Mouse (Mus musculus): ENCODE data around the gene Angptl2. TPM values are rescaled to one million over a fixed set of nuclear protein-coding genes. Genes with fewer than 3 reads are reported as not detected.

Gene Angptl2
- total and polyA plus RNA-seq, 3 experiments, result 0.04 to 0.21 TPM; not detected in 1

DNA sequence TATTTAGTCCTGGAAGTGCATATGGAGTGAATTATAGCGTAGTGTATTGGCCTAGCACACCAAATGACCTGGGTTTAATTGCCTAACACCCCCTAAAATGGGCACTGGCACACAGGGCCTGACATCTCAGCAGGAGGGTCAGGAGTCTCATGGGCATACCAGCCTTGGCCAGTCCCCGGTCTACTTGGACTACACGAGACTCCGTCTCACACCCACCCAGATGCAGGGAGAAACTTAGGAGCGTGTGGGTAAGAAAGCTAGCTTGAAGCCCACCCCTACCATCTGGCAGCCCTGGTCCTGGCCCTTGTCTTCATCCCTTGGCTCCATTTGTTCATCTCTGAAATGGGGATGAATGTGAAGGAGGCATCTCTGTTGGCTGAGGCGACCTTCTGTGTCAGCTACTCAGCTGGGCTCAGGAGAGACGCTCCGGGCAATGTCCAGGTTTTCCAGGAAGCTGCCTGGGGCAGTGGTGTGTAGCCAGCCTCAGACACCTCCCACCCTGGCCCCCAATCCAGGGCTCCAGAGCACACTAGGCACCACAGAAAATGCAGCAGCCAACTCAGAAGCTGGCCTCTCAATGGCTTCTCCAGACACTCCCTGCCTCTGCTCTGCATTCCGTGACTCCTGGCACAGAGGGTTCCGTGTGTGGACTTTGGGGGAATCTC lies 4.9 kb downstream of the Angptl2 start:
- TF ChIP-seq CTCF (conservative IDR thresholded peaks at IDR 0.05 in 1 of 2, IDR thresholded peaks at IDR 0.05 in 1 of 2; ENCODE audit: low read depth in 2 of 2, low read length in 2 of 2) (no peak), ELF1 (IDR thresholded peaks at IDR 0.05; ENCODE audit: low read depth, low read length) (no peak), IRF4 (IDR thresholded peaks at IDR 0.05; ENCODE audit: low read depth, low read length) (no peak), NELFE (IDR thresholded peaks at IDR 0.05; ENCODE audit: low read depth, low read length) (no peak), GABPA (IDR thresholded peaks at IDR 0.05; ENCODE audit: insufficient replicate concordance, low read depth, low read length) (no peak), ZNF384 (IDR thresholded peaks at IDR 0.05; ENCODE audit: low read depth, low read length) (no peak), MAFK (IDR thresholded peaks at IDR 0.05; ENCODE audit: insufficient replicate concordance, low read length) (no peak), UBTF (IDR thresholded peaks at IDR 0.05; ENCODE audit: low read depth, low read length) (no peak), USF2 (conservative IDR thresholded peaks at IDR 0.05; ENCODE audit: low read depth, low read length) (no peak), CHD2 (IDR thresholded peaks at IDR 0.05; ENCODE audit: low read length) (no peak), MAZ (IDR thresholded peaks at IDR 0.05; ENCODE audit: low read depth, low read length) (no peak), CHD1 (IDR thresholded peaks at IDR 0.05; ENCODE audit: low read depth, low read length) (no peak), BHLHE40 (IDR thresholded peaks at IDR 0.05; ENCODE audit: low read depth, low read length) (no peak), PAX5 (IDR thresholded peaks at IDR 0.05; ENCODE audit: low read length) (no peak), MYC (IDR thresholded peaks at IDR 0.05; ENCODE audit: low read depth, low read length) (no peak)
- Histone ChIP-seq H3K9ac (ENCODE audit: insufficient read depth, low read depth) (no peak overlapping the region), H3K27me3 (replicated peaks) (no peaks in the 10 kb centered on the region), H3K4me2 (ENCODE audit: insufficient read depth, low read depth, poor library complexity, severe bottlenecking) (no peak overlapping the region), H3K4me1 (ENCODE audit: control insufficient read depth in 1 of 2, insufficient read depth in 2 of 2) (peaks cover 0 to 5% of the 10 kb centered on the region in 2 experiments; a peak in 1 of 4 replicates), H3K36me3 (replicated peaks in 1 of 2; ENCODE audit: control insufficient read depth in 1 of 2, insufficient read depth in 1 of 2, low read length in 1 of 2) (no peaks in the 10 kb centered on the region), H3K9me3 (replicated peaks; ENCODE audit: low read length) (no peaks in the 10 kb centered on the region), H3K79me2 (replicated peaks; ENCODE audit: control insufficient read depth, extremely low read depth, insufficient read depth, poor library complexity, severe bottlenecking) (no peaks in the 10 kb centered on the region), H3K4me3 (replicated peaks in 1 of 3; ENCODE audit: low read depth in 2 of 3, low read length in 2 of 3, poor library complexity in 1 of 3) (no peak overlapping the region), H3K27ac (ENCODE audit: insufficient read depth, low read depth) (no peak overlapping the region)
- DNase-seq (ENCODE audit: extremely low read depth), result no peak
- in situ Hi-C loops (cut with MboI; ENCODE audit: low pct_ligation_motif_present, low pct_unique_long_range_greater_than_20kb, low sequenced_read_pairs), result no loop called here
- dilution Hi-C loops (cut with MboI; ENCODE audit: extremely low pct_ligation_motif_present, extremely low pct_unique_long_range_greater_than_20kb, low sequenced_read_pairs), result no loop called here

GRCm38 (mm10) chr2:33221339-33221900 lies 5.6 kb downstream of the Angptl2 start:
- TF ChIP-seq MYC (IDR thresholded peaks at IDR 0.05; ENCODE audit: low read depth, low read length) (no peak), CHD1 (IDR thresholded peaks at IDR 0.05; ENCODE audit: low read depth, low read length) (no peak), EP300 (IDR thresholded peaks at IDR 0.05; ENCODE audit: low read length) (no peak), JUN (IDR thresholded peaks at IDR 0.05; ENCODE audit: insufficient read depth, low read depth, low read length) (no peak), IRF4 (IDR thresholded peaks at IDR 0.05; ENCODE audit: low read depth, low read length) (no peak), BHLHE40 (IDR thresholded peaks at IDR 0.05; ENCODE audit: low read depth, low read length) (no peak), MAFK (IDR thresholded peaks at IDR 0.05; ENCODE audit: insufficient replicate concordance, low read length) (no peak), E2F4 (IDR thresholded peaks at IDR 0.05; ENCODE audit: insufficient replicate concordance, low read depth, low read length) (no peak), MAZ (IDR thresholded peaks at IDR 0.05; ENCODE audit: low read depth, low read length) (no peak), KAT2A (IDR thresholded peaks at IDR 0.05; ENCODE audit: insufficient replicate concordance, low read length) (no peak), TCF12 (IDR thresholded peaks at IDR 0.05; ENCODE audit: low read depth, low read length) (no peak), JUND (conservative IDR thresholded peaks at IDR 0.05; ENCODE audit: low read depth, low read length) (no peak), MXI1 (IDR thresholded peaks at IDR 0.05; ENCODE audit: low read depth, low read length) (no peak), USF2 (conservative IDR thresholded peaks at IDR 0.05; ENCODE audit: low read depth, low read length) (no peak), USF1 (IDR thresholded peaks at IDR 0.05; ENCODE audit: low read depth, low read length) (no peak), ZMIZ1 (IDR thresholded peaks at IDR 0.05; ENCODE audit: low read depth, low read length) (no peak), PAX5 (IDR thresholded peaks at IDR 0.05; ENCODE audit: low read length) (no peak), SIN3A (IDR thresholded peaks at IDR 0.05; ENCODE audit: low read length) (no peak), CHD2 (IDR thresholded peaks at IDR 0.05; ENCODE audit: low read length) (no peak)
- Histone ChIP-seq H3K4me2 (ENCODE audit: insufficient read depth, low read depth, poor library complexity, severe bottlenecking) (no peak overlapping the region), H3K4me3 (replicated peaks in 1 of 3; ENCODE audit: low read depth in 2 of 3, low read length in 2 of 3, poor library complexity in 1 of 3) (no peak overlapping the region), H3K36me3 (replicated peaks in 1 of 2; ENCODE audit: control insufficient read depth in 1 of 2, insufficient read depth in 1 of 2, low read length in 1 of 2) (no peaks in the 10 kb centered on the region), H3K79me2 (replicated peaks; ENCODE audit: control insufficient read depth, extremely low read depth, insufficient read depth, poor library complexity, severe bottlenecking) (no peaks in the 10 kb centered on the region), H3K27me3 (replicated peaks) (no peaks in the 10 kb centered on the region), H3K27ac (ENCODE audit: insufficient read depth, low read depth) (no peak overlapping the region), H3K4me1 (ENCODE audit: control insufficient read depth in 1 of 2, insufficient read depth in 2 of 2) (peaks cover 0 to 3% of the 10 kb centered on the region in 2 experiments; a peak in 1 of 4 replicates), H3K9me3 (replicated peaks; ENCODE audit: low read length) (no peaks in the 10 kb centered on the region), H3K9ac (ENCODE audit: insufficient read depth, low read depth) (no peak overlapping the region)
- DNase-seq (ENCODE audit: extremely low read depth), result no peak
- dilution Hi-C loops (cut with MboI; ENCODE audit: extremely low pct_ligation_motif_present, extremely low pct_unique_long_range_greater_than_20kb, low sequenced_read_pairs) (no loop called here), in situ Hi-C loops (cut with MboI; ENCODE audit: low pct_ligation_motif_present, low pct_unique_long_range_greater_than_20kb, low sequenced_read_pairs) (no loop called here)
